Mouse (Mus musculus) heart, adult 18-20 months (tissue): ENCODE measurements at regions not wholly inside any gene's neighbourhood (a gene's known extent, or its start where the extent isn't known, plus 50 kb on each side); places are given as distances from the start of the nearest gene placed in this dataset.

ENCODE experiments used
- DNase-seq, 2 experiments: peaks; one replicate each; pipeline ENCODE4 v3.0.0; 2021 to 2022; ENCODE audit warnings: mixed read lengths in 1 of 2

- DNase-seq = no peak
These were observed 73.6 kb downstream of the Sdc1 start for GRCm38 (mm10) chr12:8844748-8845147.

GRCm38 (mm10) chr12:8845443-8845842, 74.3 kb downstream of the Sdc1 start:
- no peak for DNase-seq

GRCm38 (mm10) chr12:8846425-8847226, 74.8 kb upstream of the Laptm4a start:
- DNase-seq = no peak

GRCm38 (mm10) chr12:8847227-8847857, 74.1 kb upstream of the Laptm4a start:
- DNase-seq = no peak

- DNase-seq = no peak
These were observed 73.5 kb upstream of the Laptm4a start for GRCm38 (mm10) chr12:8847858-8848383.

- DNase-seq = no peak
These were observed 67.6 kb upstream of the Laptm4a start for GRCm38 (mm10) chr12:8853858-8854257.

GRCm38 (mm10) chr12:8854401-8854800, 67.1 kb upstream of the Laptm4a start:
- peak in 1 of 2 experiments; percentile 17 for DNase-seq

- DNase-seq = no peak
These were observed 66.3 kb upstream of the Laptm4a start for GRCm38 (mm10) chr12:8855119-8855518.

- no peak for DNase-seq
These were observed 65.4 kb upstream of the Laptm4a start for GRCm38 (mm10) chr12:8856051-8856543.

- DNase-seq = no peak
These were observed 64.2 kb upstream of the Laptm4a start for GRCm38 (mm10) chr12:8857308-8857707.

- peak; percentile 62 to 71 for DNase-seq
These were observed 62.7 kb upstream of the Laptm4a start for GRCm38 (mm10) chr12:8858748-8859147.

- DNase-seq = peak in 1 of 2 experiments; percentile 29
These were observed 61.9 kb upstream of the Laptm4a start for GRCm38 (mm10) chr12:8859588-8859987.

GRCm38 (mm10) chr12:8864830-8865229, 56.6 kb upstream of the Laptm4a start:
- DNase-seq = peak; percentile 25 to 40

GRCm38 (mm10) chr12:8865250-8865649, 56.2 kb upstream of the Laptm4a start:
- peak in 1 of 2 experiments; percentile 21 for DNase-seq

- DNase-seq = no peak
These were observed 54.4 kb upstream of the Laptm4a start for GRCm38 (mm10) chr12:8867104-8867503.

GRCm38 (mm10) chr12:8868690-8869089, 52.8 kb upstream of the Laptm4a start:
- DNase-seq = no peak

- no peak for DNase-seq
These were observed 52.3 kb upstream of the Laptm4a start for GRCm38 (mm10) chr12:8869190-8869589.
